Mouse (Mus musculus) heart, embryonic 11.5 days (tissue): ENCODE data around the gene Ulk2. TPM values are rescaled to one million over a fixed set of nuclear protein-coding genes. Genes with fewer than 3 reads are reported as not detected.
"Not testable (repeated sequence)": the region's sequence is repeated elsewhere in the genome, so short reads cannot be mapped to it uniquely, and the experiment has no call there.

Experiments
- ATAC-seq: fragments of 200-750 bp; cut with Nextera tagmentation; replicated peaks from 2 replicates; pipeline ENCODE4 v1.8.0; 2017; ENCODE audit warnings: moderate library complexity; ENCODE audit not compliant: insufficient number of reproducible peaks, low FRiP score, low TSS enrichment
- H3K27ac ChIP-seq: fragments of 300-500 bp; sonication (generic); 2 replicates; pipeline ENCODE4 v1.5.1; 2014; ENCODE audit warnings: mild to moderate bottlenecking, low read depth, low read length
- H3K27me3 ChIP-seq: fragments of 300-500 bp; sonication (generic); 2 replicates; pipeline ENCODE4 v1.6.1; 2014; ENCODE audit warnings: mild to moderate bottlenecking, low read length, mixed read lengths; ENCODE audit not compliant: control insufficient read depth, insufficient read depth
- H3K36me3 ChIP-seq: fragments of 300-500 bp; sonication (generic); 2 replicates; pipeline ENCODE4 v1.6.1; 2014; ENCODE audit warnings: mild to moderate bottlenecking, low read length, moderate library complexity, mixed read lengths; ENCODE audit not compliant: control insufficient read depth, insufficient read depth
- H3K4me1 ChIP-seq: fragments of 300-500 bp; sonication (generic); 2 replicates; pipeline ENCODE4 v1.6.1; 2014; ENCODE audit warnings: low read length; ENCODE audit not compliant: control insufficient read depth, insufficient read depth
- H3K4me2 ChIP-seq: fragments of 300-500 bp; sonication (generic); 2 replicates; pipeline ENCODE4 v1.6.1; 2014; ENCODE audit warnings: mild to moderate bottlenecking, moderate library complexity
- H3K4me3 ChIP-seq: fragments of 300-500 bp; sonication (generic); 2 replicates; pipeline ENCODE4 v1.5.1; 2014; ENCODE audit warnings: low read depth, low read length
- H3K9ac ChIP-seq: fragments of 300-500 bp; sonication (generic); 2 replicates; pipeline ENCODE4 v1.6.1; 2014; ENCODE audit warnings: mild to moderate bottlenecking, low read depth, low read length, moderate library complexity
- H3K9me3 ChIP-seq: fragments of 300-500 bp; sonication (generic); replicated peaks from 2 replicates; pipeline ENCODE4 v1.6.1; 2016; ENCODE audit warnings: low read length; ENCODE audit not compliant: control insufficient read depth
- WGBS: fragments of 180-500 bp; shearing (Covaris S2); extraction: QIAGEN DNeasy Blood & Tissue Kit; methylation state at CpG from one replicate; pipeline ENCODE4 v1.1.7; 2014; ENCODE audit not compliant: insufficient replicate concordance; 5-methylcytosine and 5-hydroxymethylcytosine counted together
- polyA plus RNA-seq: library from polyadenylated mRNA; unstranded; fragments of >200 nt; fragmentation: Nextera tagmentation; extraction: Ambion mirVana; gene quantifications from 2 replicates; pipeline ENCODE4 v1.2.1, GENCODE M21; 2014

Gene Ulk2
- polyA plus RNA-seq, 1 experiment from 2014 or later: 13.2 TPM

- Histone ChIP-seq H3K4me2 (no peak overlapping the region), H3K27me3 (no peaks in the 10 kb centered on the region), H3K36me3 (peaks cover 7% of the 10 kb centered on the region), H3K27ac (no peak overlapping the region), H3K4me3 (no peak overlapping the region), H3K9ac (no peak overlapping the region), H3K9me3 (no peaks in the 10 kb centered on the region), H3K4me1 (no peaks in the 10 kb centered on the region)
- no peak for ATAC-seq
- WGBS: 88% methylated on average over 1 of the region's 1 CpGs
Measured at GRCm38 (mm10) chr11:61793441-61793840, 61.4 kb downstream of the Ulk2 start.

- H3K4me2 ChIP-seq: no peak overlapping the region
- H3K9ac ChIP-seq: no peak overlapping the region
- 73% methylated on average over 1 of the region's 1 CpGs for WGBS
- ATAC-seq: no peak
- H3K4me3 ChIP-seq: no peak overlapping the region
- H3K36me3 ChIP-seq: 0 out of 2 replicates have a peak, but pooled peaks cover 4% of the 10 kb centered on the region
- H3K27ac ChIP-seq: no peak overlapping the region
- no peaks in the 10 kb centered on the region for H3K4me1 ChIP-seq
- H3K9me3 ChIP-seq: no peaks in the 10 kb centered on the region
- H3K27me3 ChIP-seq: no peaks in the 10 kb centered on the region
Measured at GRCm38 (mm10) chr11:61788550-61788949, 66.3 kb downstream of the Ulk2 start.

GRCm38 (mm10) chr11:61782526-61782925 lies 72.3 kb downstream of the Ulk2 start:
- not testable (repeated sequence) for H3K36me3 ChIP-seq, H3K9me3 ChIP-seq, ATAC-seq, H3K27me3 ChIP-seq, H3K4me3 ChIP-seq, H3K4me2 ChIP-seq, H3K9ac ChIP-seq, H3K4me1 ChIP-seq, H3K27ac ChIP-seq
- 87% methylated on average over 3 of the region's 3 CpGs for WGBS

DNA sequence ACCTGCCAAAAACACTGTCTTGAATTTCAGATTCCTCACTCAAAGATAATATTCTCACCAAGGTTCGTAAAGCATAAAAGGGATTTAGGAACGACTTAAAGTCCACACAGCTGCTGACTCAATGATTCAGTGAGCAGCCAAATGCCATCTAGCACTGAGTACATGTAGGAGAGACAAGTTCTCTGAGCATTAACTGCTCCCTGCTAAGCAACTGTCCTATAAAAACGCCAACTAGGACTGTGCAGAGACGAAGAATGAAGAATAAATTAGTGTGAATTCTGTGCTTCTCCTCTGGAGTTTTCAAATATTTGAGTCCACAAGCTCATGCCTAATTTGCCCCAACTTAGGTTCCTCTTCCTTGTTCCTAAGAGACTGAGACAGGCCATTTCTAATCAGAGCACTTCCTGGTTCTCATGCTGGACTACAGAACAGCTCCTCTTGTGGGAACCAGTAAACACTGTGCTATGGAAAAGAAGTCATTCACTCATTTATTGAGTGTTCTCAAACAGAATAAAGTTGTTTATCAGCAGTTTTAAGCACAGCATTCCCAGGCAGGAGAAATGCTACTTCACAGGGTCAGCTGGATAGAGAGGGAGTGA lies 80.2 kb downstream of the Ulk2 start:
- H3K27ac ChIP-seq: no peak overlapping the region
- no peaks in the 10 kb centered on the region for H3K4me1 ChIP-seq
- ATAC-seq: no peak
- no peak overlapping the region for H3K4me3 ChIP-seq
- 75% methylated on average over 4 of the region's 4 CpGs for WGBS
- peaks cover 3% of the 10 kb centered on the region; the same call in 1 of the 2 replicates for H3K36me3 ChIP-seq
- no peak overlapping the region for H3K9ac ChIP-seq
- H3K4me2 ChIP-seq: no peak overlapping the region
- H3K27me3 ChIP-seq: no peaks in the 10 kb centered on the region
- H3K9me3 ChIP-seq: no peaks in the 10 kb centered on the region

DNA sequence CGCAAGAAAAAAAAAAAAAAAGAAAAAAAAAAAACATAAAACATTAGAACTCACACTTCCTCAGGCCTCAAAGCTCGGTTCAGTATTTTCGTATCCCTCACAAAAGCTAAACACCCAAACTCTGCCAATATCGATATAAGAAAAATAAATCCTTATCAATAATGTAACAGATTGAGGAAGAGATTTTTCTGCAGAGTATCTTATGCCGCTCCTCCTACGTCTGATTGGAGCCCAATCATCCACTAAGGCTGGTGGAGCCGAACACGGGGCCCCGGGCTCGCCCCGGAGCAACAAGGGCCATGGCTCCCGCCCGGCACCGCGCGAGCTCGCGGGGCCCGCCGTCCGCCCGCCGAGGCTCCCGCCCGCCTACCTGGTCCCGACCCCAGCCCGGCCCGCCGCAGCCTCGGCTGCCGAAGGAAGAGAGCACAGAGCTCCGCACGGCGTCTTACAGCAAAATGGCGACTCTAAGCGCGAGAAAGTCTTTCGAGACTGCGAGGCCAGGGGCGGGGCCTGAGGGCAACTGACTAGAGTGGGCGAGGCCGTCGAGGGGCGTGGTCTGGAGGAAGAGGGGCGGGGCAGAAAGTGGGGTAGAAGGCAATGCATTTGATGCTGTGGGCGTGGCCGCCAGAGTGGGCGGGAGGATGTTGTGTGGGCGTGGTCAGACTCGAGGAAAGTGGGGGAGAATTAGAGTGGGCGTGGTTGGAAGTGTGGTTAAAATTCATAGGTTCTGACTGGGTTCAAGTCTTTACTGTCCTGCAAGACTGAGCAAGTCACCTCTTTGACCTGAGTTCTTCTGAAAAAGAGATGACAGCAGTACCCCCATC lies 93.1 kb downstream of the Ulk2 start, which contains the start of gene Prpsap2:
TSS of gene Prpsap2 (minus strand) at position 505 of the 824 bp plus-strand sequence.
- no peaks in the 10 kb centered on the region for H3K36me3 ChIP-seq
- peak; percentile 91 for ATAC-seq
- H3K9ac ChIP-seq: peak within 1 kb of the TSS; percentile 74
- no peaks in the 10 kb centered on the region for H3K27me3 ChIP-seq
- WGBS: under 1% methylated on average over 51 of the region's 51 CpGs
- H3K27ac ChIP-seq: peak within 1 kb of the TSS; percentile 76
- H3K9me3 ChIP-seq: no peaks in the 10 kb centered on the region
- peak within 1 kb of the TSS; percentile 53 for H3K4me3 ChIP-seq
- H3K4me1 ChIP-seq: 0 out of 2 replicates have a peak, but pooled peaks cover 3% of the 10 kb centered on the region
- H3K4me2 ChIP-seq: peak within 1 kb of the TSS; percentile 77

GRCm38 (mm10) chr11:61760518-61760917 lies 94.4 kb downstream of the Ulk2 start:
- 72% methylated on average over 5 of the region's 5 CpGs for WGBS
- H3K4me2 ChIP-seq: peak overlapping the region; percentile 77
- no peak overlapping the region for H3K27ac ChIP-seq
- H3K4me1 ChIP-seq: 0 out of 2 replicates have a peak, but pooled peaks cover 3% of the 10 kb centered on the region
- no peaks in the 10 kb centered on the region for H3K27me3 ChIP-seq
- H3K9me3 ChIP-seq: no peaks in the 10 kb centered on the region
- H3K9ac ChIP-seq: no peak overlapping the region
- H3K36me3 ChIP-seq: no peaks in the 10 kb centered on the region
- ATAC-seq: no peak
- H3K4me3 ChIP-seq: peak overlapping the region; percentile 53; the same call in 1 of the 2 replicates

DNA sequence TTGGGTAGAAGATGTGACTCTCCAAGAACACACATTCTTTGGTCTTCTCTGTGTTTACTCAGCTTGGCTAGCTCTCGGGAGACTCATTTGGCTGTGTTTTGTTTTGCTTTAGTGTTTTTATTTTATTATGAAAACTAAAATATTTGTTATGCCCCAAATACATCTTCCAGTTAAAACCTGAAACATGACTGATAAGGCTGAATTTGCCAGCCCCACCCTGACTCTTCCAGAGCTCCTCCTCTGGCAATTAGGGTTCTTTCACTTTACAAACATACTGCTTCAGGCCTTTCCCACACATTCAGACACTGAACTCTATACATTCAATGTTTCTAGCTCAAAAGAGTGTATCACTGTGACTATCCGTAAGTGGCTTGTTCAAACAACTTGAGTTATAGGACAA lies 97.7 kb downstream of the Ulk2 start:
- no peak for ATAC-seq
- no peak overlapping the region for H3K27ac ChIP-seq
- peaks cover 17% of the 10 kb centered on the region for H3K36me3 ChIP-seq
- no peaks in the 10 kb centered on the region for H3K9me3 ChIP-seq
- H3K4me2 ChIP-seq: no peak overlapping the region
- WGBS: 80% methylated on average over 2 of the region's 2 CpGs
- no peaks in the 10 kb centered on the region for H3K27me3 ChIP-seq
- no peak overlapping the region for H3K9ac ChIP-seq
- H3K4me3 ChIP-seq: no peak overlapping the region
- 0 out of 2 replicates have a peak, but pooled peaks cover 3% of the 10 kb centered on the region for H3K4me1 ChIP-seq

DNA sequence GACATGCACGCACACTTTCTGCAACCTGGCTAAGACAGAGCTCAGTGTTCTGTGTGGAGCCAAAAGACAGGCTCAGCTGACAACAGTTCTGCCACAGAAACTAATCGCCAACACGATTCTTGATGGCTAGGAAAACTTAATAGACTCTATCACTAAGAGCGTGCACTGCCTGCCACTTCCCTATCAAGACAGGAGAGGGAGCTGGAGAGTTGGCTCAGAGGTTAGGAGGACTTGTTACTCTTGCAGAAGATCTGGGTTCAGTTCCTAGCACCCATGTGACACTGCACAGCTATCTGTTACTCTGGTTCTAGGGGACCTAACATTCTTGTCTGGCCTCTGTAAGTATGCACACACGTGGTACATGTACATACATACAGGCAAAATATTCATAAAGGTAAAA lies 103.3 kb downstream of the Ulk2 start:
- Histone ChIP-seq H3K4me1 (no peaks in the 10 kb centered on the region), H3K9me3 (no peaks in the 10 kb centered on the region), H3K36me3 (peaks cover 17% of the 10 kb centered on the region), H3K27me3 (no peaks in the 10 kb centered on the region), H3K27ac (no peak overlapping the region), H3K9ac (no peak overlapping the region), H3K4me2 (no peak overlapping the region), H3K4me3 (no peak overlapping the region)
- no peak for ATAC-seq
- 74% methylated on average over 5 of the region's 5 CpGs for WGBS
